Mouse (Mus musculus): ENCODE data around the gene Rabgap1l. TPM values are rescaled to one million over a fixed set of nuclear protein-coding genes. Genes with fewer than 3 reads are reported as not detected.

The Rabgap1l gene
- polyA plus RNA-seq, 1 experiment from 2014 or later = 53.5 TPM

- Histone ChIP-seq H3K9ac (ENCODE audit: low read depth, low read length) (no peak overlapping the region), H3K36me3 (ENCODE audit: control insufficient read depth, insufficient read depth, low read length) (no peaks in the 10 kb centered on the region), H3K4me1 (ENCODE audit: control insufficient read depth, insufficient read depth, low read length) (peaks cover 7% of the 10 kb centered on the region), H3K27ac (ENCODE audit: low read depth, low read length) (no peak overlapping the region), H3K4me3 (ENCODE audit: low read depth, low read length) (no peak overlapping the region), H3K9me3 (replicated peaks; ENCODE audit: control insufficient read depth, low read length) (no peaks in the 10 kb centered on the region), H3K27me3 (ENCODE audit: control insufficient read depth, insufficient read depth, low read length) (no peaks in the 10 kb centered on the region), H3K4me2 (no peak overlapping the region)
- 80% methylated on average over 1 of the region's 1 CpGs for WGBS (ENCODE audit: insufficient replicate concordance)
- ATAC-seq (replicated peaks; ENCODE audit: insufficient number of reproducible peaks, low FRiP score, low TSS enrichment) = no peak
Measured at GRCm38 (mm10) chr1:160784122-160784521, 8.9 kb downstream of the Rabgap1l start.

GRCm38 (mm10) chr1:160774166-160774565, 18.8 kb downstream of the Rabgap1l start:
- Histone ChIP-seq H3K27ac (ENCODE audit: low read depth, low read length) (no peak overlapping the region), H3K4me1 (ENCODE audit: control insufficient read depth, insufficient read depth, low read length) (no peaks in the 10 kb centered on the region), H3K9me3 (replicated peaks; ENCODE audit: control insufficient read depth, low read length) (no peaks in the 10 kb centered on the region), H3K27me3 (ENCODE audit: control insufficient read depth, insufficient read depth, low read length) (no peaks in the 10 kb centered on the region), H3K4me3 (ENCODE audit: low read depth, low read length) (no peak overlapping the region), H3K4me2 (no peak overlapping the region), H3K9ac (ENCODE audit: low read depth, low read length) (no peak overlapping the region), H3K36me3 (ENCODE audit: control insufficient read depth, insufficient read depth, low read length) (no peaks in the 10 kb centered on the region)
- ATAC-seq (replicated peaks; ENCODE audit: insufficient number of reproducible peaks, low FRiP score, low TSS enrichment) = no peak
- WGBS (ENCODE audit: insufficient replicate concordance) = 86% methylated on average over 1 of the region's 1 CpGs

GRCm38 (mm10) chr1:160765565-160765964, 27.4 kb downstream of the Rabgap1l start:
- no peak for ATAC-seq (replicated peaks; ENCODE audit: insufficient number of reproducible peaks, low FRiP score, low TSS enrichment)
- Histone ChIP-seq H3K27ac (ENCODE audit: low read depth, low read length) (no peak overlapping the region), H3K9me3 (replicated peaks; ENCODE audit: control insufficient read depth, low read length) (no peaks in the 10 kb centered on the region), H3K9ac (ENCODE audit: low read depth, low read length) (no peak overlapping the region), H3K4me2 (no peak overlapping the region), H3K4me1 (ENCODE audit: control insufficient read depth, insufficient read depth, low read length) (no peaks in the 10 kb centered on the region), H3K36me3 (ENCODE audit: control insufficient read depth, insufficient read depth, low read length) (no peaks in the 10 kb centered on the region), H3K27me3 (ENCODE audit: control insufficient read depth, insufficient read depth, low read length) (no peaks in the 10 kb centered on the region), H3K4me3 (ENCODE audit: low read depth, low read length) (no peak overlapping the region)
- 63% methylated on average over 2 of the region's 2 CpGs for WGBS (ENCODE audit: insufficient replicate concordance)

- ATAC-seq (replicated peaks; ENCODE audit: insufficient number of reproducible peaks, low FRiP score, low TSS enrichment) = no peak
- Histone ChIP-seq H3K36me3 (ENCODE audit: control insufficient read depth, insufficient read depth, low read length) (0 out of 2 replicates have a peak, but pooled peaks cover 2% of the 10 kb centered on the region), H3K4me1 (ENCODE audit: control insufficient read depth, insufficient read depth, low read length) (no peaks in the 10 kb centered on the region), H3K4me3 (ENCODE audit: low read depth, low read length) (no peak overlapping the region), H3K27ac (ENCODE audit: low read depth, low read length) (no peak overlapping the region), H3K4me2 (no peak overlapping the region), H3K9ac (ENCODE audit: low read depth, low read length) (no peak overlapping the region), H3K9me3 (replicated peaks; ENCODE audit: control insufficient read depth, low read length) (no peaks in the 10 kb centered on the region), H3K27me3 (ENCODE audit: control insufficient read depth, insufficient read depth, low read length) (no peaks in the 10 kb centered on the region)
- WGBS (ENCODE audit: insufficient replicate concordance) = 28% methylated on average over 3 of the region's 3 CpGs
Measured at GRCm38 (mm10) chr1:160758243-160758642, 34.8 kb downstream of the Rabgap1l start.

- H3K9me3 ChIP-seq (replicated peaks; ENCODE audit: control insufficient read depth, low read length) = no peaks in the 10 kb centered on the region
- no peak overlapping the region for H3K27ac ChIP-seq (ENCODE audit: low read depth, low read length)
- H3K4me1 ChIP-seq (ENCODE audit: control insufficient read depth, insufficient read depth, low read length) = no peaks in the 10 kb centered on the region
- 0 out of 2 replicates have a peak, but pooled peaks cover 2% of the 10 kb centered on the region for H3K36me3 ChIP-seq (ENCODE audit: control insufficient read depth, insufficient read depth, low read length)
- no peak overlapping the region for H3K9ac ChIP-seq (ENCODE audit: low read depth, low read length)
- no peak overlapping the region for H3K4me2 ChIP-seq
- no peak overlapping the region for H3K4me3 ChIP-seq (ENCODE audit: low read depth, low read length)
- no peak for ATAC-seq (replicated peaks; ENCODE audit: insufficient number of reproducible peaks, low FRiP score, low TSS enrichment)
- H3K27me3 ChIP-seq (ENCODE audit: control insufficient read depth, insufficient read depth, low read length) = no peaks in the 10 kb centered on the region
Measured at GRCm38 (mm10) chr1:160755359-160755758, 37.7 kb downstream of the Rabgap1l start.

GRCm38 (mm10) chr1:160750629-160751028, 42.4 kb downstream of the Rabgap1l start:
- no peaks in the 10 kb centered on the region for H3K27me3 ChIP-seq (ENCODE audit: control insufficient read depth, insufficient read depth, low read length)
- 80% methylated on average over 2 of the region's 2 CpGs for WGBS (ENCODE audit: insufficient replicate concordance)
- H3K36me3 ChIP-seq (ENCODE audit: control insufficient read depth, insufficient read depth, low read length) = no peaks in the 10 kb centered on the region
- H3K4me2 ChIP-seq = no peak overlapping the region
- H3K9me3 ChIP-seq (replicated peaks; ENCODE audit: control insufficient read depth, low read length) = no peaks in the 10 kb centered on the region
- H3K4me1 ChIP-seq (ENCODE audit: control insufficient read depth, insufficient read depth, low read length) = no peaks in the 10 kb centered on the region
- no peak overlapping the region for H3K4me3 ChIP-seq (ENCODE audit: low read depth, low read length)
- H3K9ac ChIP-seq (ENCODE audit: low read depth, low read length) = no peak overlapping the region
- ATAC-seq (replicated peaks; ENCODE audit: insufficient number of reproducible peaks, low FRiP score, low TSS enrichment) = no peak
- H3K27ac ChIP-seq (ENCODE audit: low read depth, low read length) = no peak overlapping the region

GRCm38 (mm10) chr1:160746786-160747185, 46.2 kb downstream of the Rabgap1l start:
- ATAC-seq (replicated peaks; ENCODE audit: insufficient number of reproducible peaks, low FRiP score, low TSS enrichment) = no peak
- Histone ChIP-seq H3K27ac (ENCODE audit: low read depth, low read length) (no peak overlapping the region), H3K9ac (ENCODE audit: low read depth, low read length) (no peak overlapping the region), H3K9me3 (replicated peaks; ENCODE audit: control insufficient read depth, low read length) (no peaks in the 10 kb centered on the region), H3K4me2 (peak overlapping the region; percentile 16), H3K36me3 (ENCODE audit: control insufficient read depth, insufficient read depth, low read length) (no peaks in the 10 kb centered on the region), H3K4me3 (ENCODE audit: low read depth, low read length) (no peak overlapping the region), H3K4me1 (ENCODE audit: control insufficient read depth, insufficient read depth, low read length) (no peaks in the 10 kb centered on the region; the same call in 1 of the 2 replicates), H3K27me3 (ENCODE audit: control insufficient read depth, insufficient read depth, low read length) (no peaks in the 10 kb centered on the region)
- 31% methylated on average over 7 of the region's 7 CpGs for WGBS (ENCODE audit: insufficient replicate concordance)

- Histone ChIP-seq H3K27ac (ENCODE audit: low read depth, low read length) (no peak overlapping the region), H3K36me3 (ENCODE audit: control insufficient read depth, insufficient read depth, low read length) (no peaks in the 10 kb centered on the region), H3K9me3 (replicated peaks; ENCODE audit: control insufficient read depth, low read length) (no peaks in the 10 kb centered on the region), H3K9ac (ENCODE audit: low read depth, low read length) (no peak overlapping the region), H3K4me2 (no peak overlapping the region), H3K27me3 (ENCODE audit: control insufficient read depth, insufficient read depth, low read length) (no peaks in the 10 kb centered on the region), H3K4me3 (ENCODE audit: low read depth, low read length) (no peak overlapping the region), H3K4me1 (ENCODE audit: control insufficient read depth, insufficient read depth, low read length) (no peaks in the 10 kb centered on the region; the same call in 1 of the 2 replicates)
- ATAC-seq (replicated peaks; ENCODE audit: insufficient number of reproducible peaks, low FRiP score, low TSS enrichment) = no peak
- 81% methylated on average over 7 of the region's 7 CpGs for WGBS (ENCODE audit: insufficient replicate concordance)
Measured at GRCm38 (mm10) chr1:160745238-160745930, 47.6 kb downstream of the Rabgap1l start.

GRCm38 (mm10) chr1:160744009-160744408, 49.0 kb downstream of the Rabgap1l start:
- Histone ChIP-seq H3K4me2 (no peak overlapping the region), H3K9ac (ENCODE audit: low read depth, low read length) (no peak overlapping the region), H3K9me3 (replicated peaks; ENCODE audit: control insufficient read depth, low read length) (no peaks in the 10 kb centered on the region), H3K4me1 (ENCODE audit: control insufficient read depth, insufficient read depth, low read length) (no peaks in the 10 kb centered on the region; the same call in 1 of the 2 replicates), H3K4me3 (ENCODE audit: low read depth, low read length) (no peak overlapping the region), H3K27me3 (ENCODE audit: control insufficient read depth, insufficient read depth, low read length) (no peaks in the 10 kb centered on the region), H3K27ac (ENCODE audit: low read depth, low read length) (no peak overlapping the region), H3K36me3 (ENCODE audit: control insufficient read depth, insufficient read depth, low read length) (no peaks in the 10 kb centered on the region)
- ATAC-seq (replicated peaks; ENCODE audit: insufficient number of reproducible peaks, low FRiP score, low TSS enrichment) = no peak
- WGBS (ENCODE audit: insufficient replicate concordance) = 39% methylated on average over 3 of the region's 3 CpGs
